Mouse (Mus musculus) cerebellum, postnatal 14 days (tissue): ENCODE measurements at regions not wholly inside any gene's neighbourhood (a gene's known extent, or its start where the extent isn't known, plus 50 kb on each side); places are given as distances from the start of the nearest gene placed in this dataset.
"Not testable (repeated sequence)": the region's sequence is repeated elsewhere in the genome, so short reads cannot be mapped to it uniquely, and the experiment has no call there.

Source experiments
- DNase-seq, 2 experiments: peaks; one replicate each; pipeline ENCODE4 v3.0.0; 2021; ENCODE audit warnings: mixed read lengths in 2 of 2

GRCm38 (mm10) chr14:114001377-114001776, 687.0 kb downstream of the Tpm3-rs7 start:
- no peak for DNase-seq

- no peak for DNase-seq
Measured at GRCm38 (mm10) chr14:114002420-114002819, 688.0 kb downstream of the Tpm3-rs7 start.

- no peak for DNase-seq
Measured at GRCm38 (mm10) chr14:114037063-114037462, 722.7 kb downstream of the Tpm3-rs7 start.

GRCm38 (mm10) chr14:114038611-114039312, 724.4 kb downstream of the Tpm3-rs7 start:
- no peak for DNase-seq

- peak in 1 of 2 experiments; percentile 10 for DNase-seq
Measured at GRCm38 (mm10) chr14:114053558-114054235, 739.3 kb downstream of the Tpm3-rs7 start.

GRCm38 (mm10) chr14:114061347-114061746, 746.9 kb downstream of the Tpm3-rs7 start:
- peak in 1 of 2 experiments; percentile 3 for DNase-seq

- DNase-seq = no peak
Measured at GRCm38 (mm10) chr14:114062582-114062981, 748.2 kb downstream of the Tpm3-rs7 start.

GRCm38 (mm10) chr14:114073236-114073635, 758.8 kb downstream of the Tpm3-rs7 start:
- no peak for DNase-seq

- DNase-seq = no peak
Measured at GRCm38 (mm10) chr14:114074011-114074410, 759.6 kb downstream of the Tpm3-rs7 start.

- DNase-seq = peak; percentile 3 to 4
Measured at GRCm38 (mm10) chr14:114106786-114107185, 792.4 kb downstream of the Tpm3-rs7 start.

- no peak for DNase-seq
Measured at GRCm38 (mm10) chr14:114128491-114128890, 814.1 kb downstream of the Tpm3-rs7 start.

GRCm38 (mm10) chr14:114166005-114166404, 851.6 kb downstream of the Tpm3-rs7 start:
- DNase-seq = no peak

GRCm38 (mm10) chr14:114215609-114216008, 876.4 kb upstream of the Gpc5 start:
- no peak for DNase-seq

GRCm38 (mm10) chr14:114220868-114221267, 871.1 kb upstream of the Gpc5 start:
- no peak for DNase-seq

GRCm38 (mm10) chr14:114230711-114231110, 861.3 kb upstream of the Gpc5 start:
- DNase-seq = peak; percentile 34 to 59

GRCm38 (mm10) chr14:114255037-114255436, 837.0 kb upstream of the Gpc5 start:
- DNase-seq = no peak

- DNase-seq = no peak
Measured at GRCm38 (mm10) chr14:114261657-114262056, 830.4 kb upstream of the Gpc5 start.

GRCm38 (mm10) chr14:114300611-114301010, 791.4 kb upstream of the Gpc5 start:
- no peak for DNase-seq

- no peak for DNase-seq
Measured at GRCm38 (mm10) chr14:114307479-114307878, 784.5 kb upstream of the Gpc5 start.

- no peak for DNase-seq
Measured at GRCm38 (mm10) chr14:114332662-114333061, 759.4 kb upstream of the Gpc5 start.

- DNase-seq = no peak
Measured at GRCm38 (mm10) chr14:114349345-114349744, 742.7 kb upstream of the Gpc5 start.

GRCm38 (mm10) chr14:114349816-114350215, 742.2 kb upstream of the Gpc5 start:
- not testable (repeated sequence) for DNase-seq

- DNase-seq = no peak
Measured at GRCm38 (mm10) chr14:114352307-114352706, 739.7 kb upstream of the Gpc5 start.

- DNase-seq = no peak
Measured at GRCm38 (mm10) chr14:114374847-114375246, 717.2 kb upstream of the Gpc5 start.
